Mouse (Mus musculus) stomach, embryonic 16.5 days (tissue): ENCODE measurements around the gene Sh3rf1. TPM values are rescaled to one million over a fixed set of nuclear protein-coding genes. Genes with fewer than 3 reads are reported as not detected.

Experiments
- ATAC-seq: fragments of 200-750 bp; cut with Nextera tagmentation; 2 replicates; pipeline ENCODE4 v1.8.0; 2017; ENCODE audit warnings: moderate number of reproducible peaks, moderate TSS enrichment; ENCODE audit not compliant: insufficient read depth, low FRiP score
- H3K27ac ChIP-seq: fragments of 300-500 bp; sonication (generic); 2 replicates; pipeline ENCODE4 v1.5.1; 2014; ENCODE audit warnings: low read length
- H3K27me3 ChIP-seq: fragments of 300-500 bp; sonication (generic); 2 replicates; pipeline ENCODE4 v1.6.1; 2014; ENCODE audit warnings: low read length, control low read depth, mixed read lengths; ENCODE audit not compliant: control insufficient read depth, insufficient read depth
- H3K36me3 ChIP-seq: fragments of 300-500 bp; sonication (generic); 2 replicates; pipeline ENCODE4 v1.6.1; 2014; ENCODE audit warnings: low read length; ENCODE audit not compliant: control insufficient read depth, insufficient read depth
- H3K4me1 ChIP-seq: fragments of 300-500 bp; sonication (generic); 2 replicates; pipeline ENCODE4 v1.6.1; 2014; ENCODE audit warnings: low read length, control low read depth, mixed read lengths; ENCODE audit not compliant: control insufficient read depth, insufficient read depth
- H3K4me2 ChIP-seq: fragments of 300-500 bp; sonication (generic); 2 replicates; pipeline ENCODE4 v1.6.1; 2014; ENCODE audit warnings: low read depth, low read length, mixed read lengths
- H3K4me3 ChIP-seq: fragments of 300-500 bp; sonication (generic); replicated peaks from 2 replicates; pipeline ENCODE4 v1.5.1; 2014; ENCODE audit warnings: mild to moderate bottlenecking, low read length
- H3K9ac ChIP-seq: fragments of 300-500 bp; sonication (generic); 2 replicates; pipeline ENCODE4 v1.6.1; 2014; ENCODE audit warnings: low read length
- H3K9me3 ChIP-seq: fragments of 300-500 bp; sonication (generic); replicated peaks from 2 replicates; pipeline ENCODE4 v1.6.1; 2016; ENCODE audit warnings: low read length, control low read depth; ENCODE audit not compliant: control insufficient read depth
- WGBS: fragments of 180-500 bp; shearing (Covaris S2); extraction: QIAGEN DNeasy Blood & Tissue Kit; methylation state at CpG from one replicate; pipeline ENCODE4 v1.1.7; 2014; 5-methylcytosine and 5-hydroxymethylcytosine counted together
- polyA plus RNA-seq: library from polyadenylated mRNA; unstranded; fragments of >200 nt; fragmentation: Nextera tagmentation; extraction: Ambion mirVana; gene quantifications from 2 replicates; pipeline ENCODE4 v1.2.1, GENCODE M21; 2015

Sh3rf1 gene
- polyA plus RNA-seq, 1 experiment from 2014 or later, result 10.2 TPM

- Histone ChIP-seq H3K4me3 (no peak overlapping the region), H3K4me2 (peak overlapping the region; percentile 30; the same call in 1 of the 2 replicates), H3K4me1 (peaks cover 11% of the 10 kb centered on the region), H3K27me3 (no peaks in the 10 kb centered on the region), H3K9me3 (no peaks in the 10 kb centered on the region), H3K27ac (peak overlapping the region; percentile 69), H3K9ac (no peak overlapping the region), H3K36me3 (no peaks in the 10 kb centered on the region)
- ATAC-seq, result no peak
- WGBS, result 53% methylated on average over 7 of the region's 7 CpGs
Measured at GRCm38 (mm10) chr8:61264881-61265280, 41.2 kb downstream of the Sh3rf1 start.

GRCm38 (mm10) chr8:61265390-61265789 lies 41.7 kb downstream of the Sh3rf1 start:
- Histone ChIP-seq H3K4me1 (peaks cover 14% of the 10 kb centered on the region), H3K9ac (no peak overlapping the region), H3K27ac (no peak overlapping the region), H3K9me3 (no peaks in the 10 kb centered on the region), H3K4me3 (no peak overlapping the region), H3K27me3 (no peaks in the 10 kb centered on the region), H3K36me3 (no peaks in the 10 kb centered on the region), H3K4me2 (peak overlapping the region; percentile 30; the same call in 1 of the 2 replicates)
- 0 out of 2 replicates have a peak, but pooled peaks have one; percentile 58 for ATAC-seq
- WGBS, result 47% methylated on average over 5 of the region's 5 CpGs

GRCm38 (mm10) chr8:61267061-61267460 lies 43.4 kb downstream of the Sh3rf1 start:
- H3K27ac ChIP-seq, result no peak overlapping the region
- no peak overlapping the region for H3K4me2 ChIP-seq
- peaks cover 14% of the 10 kb centered on the region for H3K4me1 ChIP-seq
- no peaks in the 10 kb centered on the region for H3K36me3 ChIP-seq
- 97% methylated on average over 1 of the region's 1 CpGs for WGBS
- no peak overlapping the region for H3K9ac ChIP-seq
- H3K27me3 ChIP-seq, result no peaks in the 10 kb centered on the region
- H3K4me3 ChIP-seq, result no peak overlapping the region
- no peaks in the 10 kb centered on the region for H3K9me3 ChIP-seq
- no peak for ATAC-seq

- no peak overlapping the region for H3K9ac ChIP-seq
- no peak overlapping the region for H3K27ac ChIP-seq
- no peak overlapping the region for H3K4me2 ChIP-seq
- H3K27me3 ChIP-seq, result no peaks in the 10 kb centered on the region
- no peak overlapping the region for H3K4me3 ChIP-seq
- no peak for ATAC-seq
- 62% methylated on average over 8 of the region's 8 CpGs for WGBS
- no peaks in the 10 kb centered on the region for H3K9me3 ChIP-seq
- no peaks in the 10 kb centered on the region for H3K36me3 ChIP-seq
- H3K4me1 ChIP-seq, result peaks cover 16% of the 10 kb centered on the region
Measured at GRCm38 (mm10) chr8:61267692-61268091, 44.0 kb downstream of the Sh3rf1 start.

- Histone ChIP-seq H3K4me3 (no peak overlapping the region), H3K4me1 (peaks cover 23% of the 10 kb centered on the region), H3K4me2 (no peak overlapping the region), H3K27me3 (no peaks in the 10 kb centered on the region), H3K36me3 (no peaks in the 10 kb centered on the region), H3K9me3 (no peaks in the 10 kb centered on the region), H3K27ac (no peak overlapping the region), H3K9ac (no peak overlapping the region)
- 81% methylated on average over 10 of the region's 10 CpGs for WGBS
- no peak for ATAC-seq
Measured at GRCm38 (mm10) chr8:61268233-61268916, 44.7 kb downstream of the Sh3rf1 start.

GRCm38 (mm10) chr8:61270016-61270415 lies 46.3 kb downstream of the Sh3rf1 start:
- H3K4me1 ChIP-seq, result peaks cover 34% of the 10 kb centered on the region

GRCm38 (mm10) chr8:61270541-61270940 lies 46.9 kb downstream of the Sh3rf1 start:
- no peak for ATAC-seq
- H3K27me3 ChIP-seq, result no peaks in the 10 kb centered on the region
- H3K4me1 ChIP-seq, result peaks cover 34% of the 10 kb centered on the region
- H3K4me2 ChIP-seq, result no peak overlapping the region
- peak overlapping the region; percentile 46; the same call in 1 of the 2 replicates for H3K27ac ChIP-seq
- no peak overlapping the region for H3K9ac ChIP-seq
- no peaks in the 10 kb centered on the region for H3K36me3 ChIP-seq
- 66% methylated on average over 9 of the region's 9 CpGs for WGBS
- no peaks in the 10 kb centered on the region for H3K9me3 ChIP-seq
- no peak overlapping the region for H3K4me3 ChIP-seq

More at GRCm38 (mm10) chr8:61270016-61270415, 46.3 kb downstream of the Sh3rf1 start:
- no peak for ATAC-seq
- no peaks in the 10 kb centered on the region for H3K27me3 ChIP-seq
- no peaks in the 10 kb centered on the region for H3K9me3 ChIP-seq
- no peaks in the 10 kb centered on the region for H3K36me3 ChIP-seq
- H3K27ac ChIP-seq, result peak overlapping the region; percentile 46; the same call in 1 of the 2 replicates
- H3K9ac ChIP-seq, result no peak overlapping the region
- no peak overlapping the region for H3K4me2 ChIP-seq
- WGBS, result 74% methylated on average over 11 of the region's 11 CpGs
- H3K4me3 ChIP-seq, result no peak overlapping the region

- Histone ChIP-seq H3K36me3 (no peaks in the 10 kb centered on the region), H3K27ac (no peak overlapping the region), H3K27me3 (no peaks in the 10 kb centered on the region), H3K4me3 (no peak overlapping the region), H3K4me1 (peaks cover 37% of the 10 kb centered on the region), H3K4me2 (no peak overlapping the region), H3K9ac (no peak overlapping the region), H3K9me3 (no peaks in the 10 kb centered on the region)
- WGBS, result 70% methylated on average over 4 of the region's 6 CpGs
- ATAC-seq, result no peak
Measured at GRCm38 (mm10) chr8:61270961-61271360, 47.3 kb downstream of the Sh3rf1 start.

GRCm38 (mm10) chr8:61272838-61273237 lies 49.2 kb downstream of the Sh3rf1 start:
- Histone ChIP-seq H3K27ac (no peak overlapping the region; the same call in 1 of the 2 replicates), H3K4me3 (no peak overlapping the region), H3K27me3 (no peaks in the 10 kb centered on the region), H3K36me3 (no peaks in the 10 kb centered on the region), H3K9ac (no peak overlapping the region; the same call in 1 of the 2 replicates), H3K4me2 (peak overlapping the region; percentile 24; the same call in 1 of the 2 replicates), H3K4me1 (peaks cover 48% of the 10 kb centered on the region), H3K9me3 (no peaks in the 10 kb centered on the region)
- ATAC-seq, result no peak
- 67% methylated on average over 3 of the region's 3 CpGs for WGBS
